Comparison of ENCODE assay signal across 9 mouse cellular contexts in the genomic region with DNA sequence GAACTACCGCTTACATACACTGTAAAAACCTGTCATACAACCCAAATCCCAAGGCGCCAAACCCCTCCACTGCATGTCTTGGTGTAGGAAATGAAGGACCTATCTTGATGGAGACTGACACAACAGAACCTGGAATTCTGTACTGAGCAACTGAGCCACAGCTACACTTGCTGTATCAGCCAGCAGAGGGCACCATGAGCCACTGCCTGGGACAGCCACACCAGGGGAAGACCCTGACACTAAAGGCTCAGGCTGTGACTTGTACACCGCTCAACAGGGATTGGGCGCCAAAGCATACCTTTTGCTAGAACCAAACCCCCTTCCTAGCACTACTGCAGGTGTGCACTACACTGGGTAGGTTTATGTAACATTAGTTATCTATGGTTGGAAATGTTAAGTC.
A peak's percentile ranks its signal among the peaks of the same experiment; 100 is the strongest.
DNase-seq lines count a peak whose midpoint lies in the region; ATAC-seq and TF ChIP-seq lines count a peak whose summit lies in the region.
"Had no signal": no experiment of that assay in that cellular context is flagged by ENCODE, and none has a peak within 500 bp of the region (broad histone marks: within the 10 kb centered on the region; RNA-seq: fewer than 3 reads in every experiment).

No protein-coding gene starts in this region.

- no peaks in the 10 kb centered on the region for H3K27me3 ChIP-seq in heart, adult 2 months (ENCODE audit: control insufficient read depth, insufficient read depth, low read length)
- H3K27me3 ChIP-seq in kidney, embryonic 16.5 days (ENCODE audit: insufficient read depth, low read length) = no peaks in the 10 kb centered on the region
- H3K27me3 ChIP-seq in liver, embryonic 11.5 days (replicated peaks; ENCODE audit: control insufficient read depth, insufficient read depth, low read length) = no peaks in the 10 kb centered on the region
- H3K27me3 ChIP-seq in neural tube, embryonic 15.5 days (replicated peaks) = no peaks in the 10 kb centered on the region

- H3K4me1 ChIP-seq in heart, adult 2 months (ENCODE audit: control insufficient read depth, insufficient read depth, low read length) = peaks cover 12% of the 10 kb centered on the region
- H3K4me1 ChIP-seq in kidney, embryonic 16.5 days (ENCODE audit: insufficient read depth, low read length) = peaks cover 17% of the 10 kb centered on the region
- 0 out of 2 replicates have a peak, but pooled peaks cover 3% of the 10 kb centered on the region for H3K4me1 ChIP-seq in liver, embryonic 11.5 days (replicated peaks; ENCODE audit: control insufficient read depth, insufficient read depth, low read length)
- peaks cover 24% of the 10 kb centered on the region for H3K4me1 ChIP-seq in neural tube, embryonic 15.5 days

- no peak overlapping the region for H3K9ac ChIP-seq in heart, adult 2 months (ENCODE audit: low read depth, low read length)
- no peak overlapping the region for H3K9ac ChIP-seq in kidney, embryonic 16.5 days (replicated peaks; ENCODE audit: low read length)
- H3K9ac ChIP-seq in liver, embryonic 11.5 days (ENCODE audit: low read depth, low read length) = no peak overlapping the region
- H3K9ac ChIP-seq in neural tube, embryonic 15.5 days (replicated peaks) = no peak overlapping the region

- H3K9me3 ChIP-seq in kidney, embryonic 16.5 days (ENCODE audit: low read length) = no peaks in the 10 kb centered on the region
- no peaks in the 10 kb centered on the region for H3K9me3 ChIP-seq in liver, embryonic 11.5 days (ENCODE audit: control insufficient read depth, low read length)
- no peaks in the 10 kb centered on the region for H3K9me3 ChIP-seq in neural tube, embryonic 15.5 days (replicated peaks)

- no peaks in the 10 kb centered on the region for H3K79me2 ChIP-seq in heart, adult 2 months (replicated peaks; ENCODE audit: control insufficient read depth, insufficient read depth, low read length)

- peak; percentile 67 for ATAC-seq in activated CD4-positive, CD25-positive, alpha-beta regulatory T cell, adult 4 months
- peak; percentile 53; the same call in 1 of the 2 replicates for ATAC-seq in kidney, embryonic 16.5 days (ENCODE audit: low FRiP score, low TSS enrichment)
- 0 out of 2 replicates have a peak, but pooled peaks have one; percentile 10 for ATAC-seq in liver, embryonic 11.5 days (replicated peaks; ENCODE audit: low FRiP score)
- peak; percentile 27; the same call in 1 of the 2 replicates for ATAC-seq in neural tube, embryonic 15.5 days (ENCODE audit: low FRiP score)

- H3K27ac ChIP-seq in heart, adult 2 months = no peak overlapping the region
- no peak overlapping the region for H3K27ac ChIP-seq in kidney, embryonic 16.5 days (ENCODE audit: low read length)
- H3K27ac ChIP-seq in liver, embryonic 11.5 days (ENCODE audit: low read depth, low read length) = no peak overlapping the region
- no peak overlapping the region for H3K27ac ChIP-seq in neural tube, embryonic 15.5 days (replicated peaks)

- DNase-seq in CD4-positive helper T cell, adult 2 months (ENCODE audit: low read depth, low spot score) = peak; percentile 49
- DNase-seq in embryo, embryonic 11.5 days (ENCODE audit: low read depth, low spot score) = peak; percentile 40
- DNase-seq in heart, adult 2 months = peak; percentile 72 to 76
- DNase-seq in liver, embryonic 11.5 days (ENCODE audit: low spot score) = no peak
- peak; percentile 89 for DNase-seq in thymus, postnatal 4 days

- no peak overlapping the region for H3K4me3 ChIP-seq in heart, adult 2 months
- no peak overlapping the region for H3K4me3 ChIP-seq in kidney, embryonic 16.5 days (ENCODE audit: low read length)
- H3K4me3 ChIP-seq in liver, embryonic 11.5 days (ENCODE audit: low read depth, low read length) = no peak overlapping the region
- H3K4me3 ChIP-seq in neural tube, embryonic 15.5 days (replicated peaks) = no peak overlapping the region
- H3K4me3 ChIP-seq: erythroblast, embryonic 14.5 days had no signal

- 77% methylated on average over 4 of the region's 4 CpGs for WGBS in heart, adult 2 months
- WGBS in kidney, embryonic 16.5 days = 80% methylated on average over 4 of the region's 4 CpGs
- 78% methylated on average over 4 of the region's 4 CpGs for WGBS in liver, embryonic 11.5 days
- WGBS in neural tube, embryonic 15.5 days = 77% methylated on average over 4 of the region's 4 CpGs

- no peak overlapping the region for H3K4me2 ChIP-seq in kidney, embryonic 16.5 days (replicated peaks; ENCODE audit: low read depth, low read length)
- H3K4me2 ChIP-seq in liver, embryonic 11.5 days = no peak overlapping the region
- H3K4me2 ChIP-seq in neural tube, embryonic 15.5 days = no peak overlapping the region

- no peaks in the 10 kb centered on the region for H3K36me3 ChIP-seq in heart, adult 2 months (ENCODE audit: control insufficient read depth, insufficient read depth, low read length)
- peaks cover 21% of the 10 kb centered on the region for H3K36me3 ChIP-seq in kidney, embryonic 16.5 days (ENCODE audit: insufficient read depth, low read length)
- no peaks in the 10 kb centered on the region for H3K36me3 ChIP-seq in liver, embryonic 11.5 days (ENCODE audit: control insufficient read depth, insufficient read depth, low read length)
- H3K36me3 ChIP-seq in neural tube, embryonic 15.5 days = peaks cover 23% of the 10 kb centered on the region

- no peak for TF ChIP-seq POLR2A in heart, adult 2 months (IDR thresholded peaks at IDR 0.05; ENCODE audit: insufficient read depth, low read depth, low read length)

- TF ChIP-seq CTCF in heart, adult 2 months (IDR thresholded peaks at IDR 0.05) = peak; percentile 96; the same call in 1 of the 2 replicates

- intact Hi-C loops in heart, adult 2 months (cut with DNase I) = loop anchor here (1.0 to 5.0 kb wide), 3 partner anchors 76 to 364 kb away; no protein-coding TSS in a partner anchor

- peak; percentile 76 for TF ChIP-seq EP300 in heart, adult 2 months (IDR thresholded peaks at IDR 0.05; ENCODE audit: insufficient read depth, low read depth, low read length)

Comparison
In these comparisons a context has a peak if more than half of its experiments do, and no peak if none do; other contexts are left out.
1. ATAC-seq: peak in every context shown above with its lines; median percentile 67 in activated CD4-positive, CD25-positive, alpha-beta regulatory T cell, adult 4 months; 53 in kidney, embryonic 16.5 days; 27 in neural tube, embryonic 15.5 days; 10 in liver, embryonic 11.5 days.